Mouse (Mus musculus) retina, postnatal 1 day (tissue): ENCODE measurements around the gene Trat1.

ENCODE experiments used
- DNase-seq: peaks from one replicate; pipeline ENCODE4 v3.0.0-alpha.2; 2012

The Trat1 gene

DNA sequence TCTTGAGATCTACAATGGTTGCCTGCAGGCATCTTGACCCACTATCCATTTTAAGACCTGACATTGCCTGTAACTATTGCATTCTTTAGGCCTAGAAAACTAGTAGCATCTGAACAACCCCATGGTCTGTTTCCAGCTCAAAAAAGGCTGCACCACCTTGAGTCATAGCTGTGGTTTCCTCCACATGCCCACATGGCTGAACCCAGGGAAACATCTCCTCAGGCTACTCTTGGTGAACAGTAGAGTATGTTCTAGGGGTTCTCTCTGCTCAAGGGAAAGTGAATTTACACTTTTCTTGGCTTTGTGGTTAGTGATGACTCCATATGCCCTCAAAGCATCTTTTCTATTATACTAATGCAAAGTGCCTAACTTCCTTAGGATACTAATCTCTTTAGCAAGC, 55.5 kb downstream of the Trat1 start:
- no peak for DNase-seq

DNA sequence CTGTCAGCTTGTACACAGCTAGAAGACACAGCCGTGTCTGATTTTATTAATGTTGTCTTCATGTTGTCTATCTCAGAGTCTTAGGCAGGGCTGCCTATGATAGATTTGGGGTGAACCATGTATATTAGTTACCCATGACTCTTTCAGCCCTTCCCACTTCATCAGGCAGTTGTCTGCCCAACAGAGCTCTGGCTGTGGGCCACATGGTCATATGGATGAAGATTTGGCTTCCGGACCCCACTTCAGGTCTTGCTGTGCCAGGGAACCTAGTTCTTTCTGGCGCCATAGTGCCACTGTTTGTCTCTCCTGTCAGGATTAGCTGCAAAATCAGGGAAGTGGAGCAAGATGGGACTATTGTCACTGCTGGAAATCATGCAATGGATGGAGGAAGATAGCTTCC, 69.9 kb downstream of the Trat1 start:
- no peak for DNase-seq
